Mouse (Mus musculus) small intestine, adult 2 months (tissue): Measurements from ENCODE around the gene Wipf1. TPM values are rescaled to one million over a fixed set of nuclear protein-coding genes. Genes with fewer than 3 reads are reported as not detected.
"Not testable (repeated sequence)": the region's sequence is repeated elsewhere in the genome, so short reads cannot be mapped to it uniquely, and the experiment has no call there.

Experiments
- H3K27ac ChIP-seq: fragments of 200-500 bp; 2 replicates; pipeline ENCODE4 v1.5.1; 2012; ENCODE audit warnings: low read depth, low read length, control low read depth, inconsistent platforms; ENCODE audit not compliant: insufficient read depth
- H3K27me3 ChIP-seq: fragments of 200-500 bp; 2 replicates; pipeline ENCODE4 v1.6.1; 2012; ENCODE audit warnings: mild to moderate bottlenecking, moderate library complexity, low read length, inconsistent platforms; ENCODE audit not compliant: control insufficient read depth, insufficient read depth
- H3K36me3 ChIP-seq: fragments of 200-500 bp; 2 replicates; pipeline ENCODE4 v1.6.1; 2012; ENCODE audit warnings: mild to moderate bottlenecking, low read length, control low read depth, inconsistent platforms; ENCODE audit not compliant: control insufficient read depth, insufficient read depth
- H3K4me1 ChIP-seq: fragments of 200-500 bp; 2 replicates; pipeline ENCODE4 v1.6.1; 2012; ENCODE audit warnings: low read length, inconsistent platforms, mixed read lengths; ENCODE audit not compliant: control insufficient read depth, insufficient read depth, insufficient read length
- H3K4me3 ChIP-seq: fragments of 200-500 bp; 2 replicates; pipeline ENCODE4 v1.5.1; 2012; ENCODE audit warnings: low read depth, mild to moderate bottlenecking, control low read depth, inconsistent platforms, low read length, moderate library complexity
- CTCF ChIP-seq: fragments of 200-500 bp; IDR thresholded peaks from 2 replicates; pipeline ENCODE4 v1.5.1; 2012; ENCODE audit warnings: low read depth, mild to moderate bottlenecking, control low read depth, inconsistent platforms, low read length, moderate library complexity, mixed read lengths; ENCODE audit not compliant: insufficient replicate concordance, insufficient read length; ENCODE audit errors: extremely low read depth
- POLR2A ChIP-seq: fragments of 200-500 bp; IDR thresholded peaks from 2 replicates; pipeline ENCODE4 v1.6.1; 2012; ENCODE audit warnings: low read depth, mild to moderate bottlenecking, control low read depth, inconsistent platforms, low read length, moderate library complexity
- WGBS: fragments of 180-500 bp; shearing (Covaris S2); methylation state at CpG from one replicate; pipeline ENCODE4 v1.1.7; 2018; 5-methylcytosine and 5-hydroxymethylcytosine counted together
- polyA plus RNA-seq: library from polyadenylated mRNA; depleted of rRNA; stranded (reverse); fragments of >200 nt; gene quantifications from 2 replicates; pipeline ENCODE4 v1.2.3, GENCODE M21; 2012

The Wipf1 gene
- polyA plus RNA-seq, 1 experiment: 18.9 TPM

GRCm38 (mm10) chr2:73557956-73558355, 28.4 kb upstream of the Wipf1 start:
- peaks cover 9% of the 10 kb centered on the region; the same call in 1 of the 2 replicates for H3K4me1 ChIP-seq
- WGBS: 75% methylated on average over 8 of the region's 8 CpGs
- H3K27ac ChIP-seq: no peak overlapping the region
- H3K36me3 ChIP-seq: no peaks in the 10 kb centered on the region
- TF ChIP-seq CTCF (no peak), POLR2A (no peak)
- H3K27me3 ChIP-seq: peaks cover 3% of the 10 kb centered on the region; the same call in 1 of the 2 replicates
- H3K4me3 ChIP-seq: no peak overlapping the region

- H3K27me3 ChIP-seq, H3K4me3 ChIP-seq, H3K36me3 ChIP-seq, H3K27ac ChIP-seq, H3K4me1 ChIP-seq: not testable (repeated sequence)
- 96% methylated on average over 3 of the region's 3 CpGs for WGBS
These were observed 27.5 kb upstream of the Wipf1 start for GRCm38 (mm10) chr2:73557061-73557460.

- Histone ChIP-seq H3K27me3 (no peaks in the 10 kb centered on the region), H3K36me3 (no peaks in the 10 kb centered on the region), H3K4me1 (peaks cover 5% of the 10 kb centered on the region; the same call in 1 of the 2 replicates), H3K27ac (no peak overlapping the region), H3K4me3 (no peak overlapping the region)
- 74% methylated on average over 3 of the region's 3 CpGs for WGBS
- no peak for TF ChIP-seq CTCF
These were observed 24.9 kb upstream of the Wipf1 start for GRCm38 (mm10) chr2:73554389-73554788.

- WGBS: 63% methylated on average over 3 of the region's 3 CpGs
- TF ChIP-seq POLR2A: no peak
- TF ChIP-seq CTCF: no peak
- Histone ChIP-seq H3K27me3 (no peaks in the 10 kb centered on the region), H3K4me3 (no peak overlapping the region), H3K4me1 (peaks cover 5% of the 10 kb centered on the region; the same call in 1 of the 2 replicates), H3K27ac (no peak overlapping the region), H3K36me3 (no peaks in the 10 kb centered on the region)
These were observed 23.4 kb upstream of the Wipf1 start for GRCm38 (mm10) chr2:73552926-73553325.

GRCm38 (mm10) chr2:73550725-73551124, 21.2 kb upstream of the Wipf1 start:
- peak; percentile 25; the same call in 1 of the 2 replicates for TF ChIP-seq CTCF
- TF ChIP-seq POLR2A: no peak
- no peak overlapping the region for H3K4me3 ChIP-seq
- 11% methylated on average over 6 of the region's 6 CpGs for WGBS

GRCm38 (mm10) chr2:73548542-73548941, 19.0 kb upstream of the Wipf1 start:
- Histone ChIP-seq H3K36me3 (no peaks in the 10 kb centered on the region), H3K4me1 (0 out of 2 replicates have a peak, but pooled peaks cover 2% of the 10 kb centered on the region), H3K4me3 (no peak overlapping the region), H3K27ac (no peak overlapping the region), H3K27me3 (no peaks in the 10 kb centered on the region)
- 59% methylated on average over 2 of the region's 2 CpGs for WGBS
- TF ChIP-seq POLR2A: no peak
- no peak for TF ChIP-seq CTCF

More at GRCm38 (mm10) chr2:73550725-73551124, 21.2 kb upstream of the Wipf1 start:
- no peak overlapping the region for H3K27ac ChIP-seq
- H3K4me1 ChIP-seq: peaks cover 5% of the 10 kb centered on the region; the same call in 1 of the 2 replicates
- no peaks in the 10 kb centered on the region for H3K36me3 ChIP-seq
- H3K27me3 ChIP-seq: no peaks in the 10 kb centered on the region

- Histone ChIP-seq H3K27me3 (no peaks in the 10 kb centered on the region), H3K4me3 (no peak overlapping the region), H3K27ac (no peak overlapping the region), H3K4me1 (0 out of 2 replicates have a peak, but pooled peaks cover 2% of the 10 kb centered on the region), H3K36me3 (no peaks in the 10 kb centered on the region)
- 50% methylated on average over 4 of the region's 4 CpGs for whole genome bisulfite sequencing
- TF ChIP-seq POLR2A (no peak), CTCF (no peak)
These were observed 17.7 kb upstream of the Wipf1 start for GRCm38 (mm10) chr2:73547256-73547655.

- Histone ChIP-seq H3K4me1 (peaks cover 8% of the 10 kb centered on the region; the same call in 1 of the 2 replicates), H3K36me3 (no peaks in the 10 kb centered on the region), H3K27ac (no peak overlapping the region), H3K27me3 (no peaks in the 10 kb centered on the region), H3K4me3 (no peak overlapping the region)
- TF ChIP-seq CTCF: no peak
- TF ChIP-seq POLR2A: no peak
- WGBS: 90% methylated on average over 2 of the region's 2 CpGs
These were observed 16.0 kb upstream of the Wipf1 start for GRCm38 (mm10) chr2:73545556-73545955.
